Mouse (Mus musculus) gastrocnemius, adult 18-20 months (tissue): Measurements from ENCODE around the gene Ccdc12. TPM values are rescaled to one million over a fixed set of nuclear protein-coding genes. Genes with fewer than 3 reads are reported as not detected.
A peak's percentile ranks its signal among the peaks of the same experiment; 100 is the strongest.

Experiments used
- DNase-seq: peaks from one replicate; pipeline ENCODE4 v3.0.0; 2021; ENCODE audit warnings: low spot score
- total RNA-seq, 2 experiments: library from RNA; stranded (reverse); gene quantifications; 2 replicates each; pipeline ENCODE4 v1.2.3; 2021

Ccdc12 gene
- total RNA-seq, 2 experiments from 2014 or later = 42.4 to 45.8 TPM

- no peak for DNase-seq
These were observed 12.0 kb upstream of the Ccdc12 start for GRCm38 (mm10) chr9:110644295-110644694.

GRCm38 (mm10) chr9:110645219-110645618 is 11.1 kb upstream of the Ccdc12 start:
- no peak for DNase-seq

- no peak for DNase-seq
These were observed 6.5 kb upstream of the Ccdc12 start for GRCm38 (mm10) chr9:110649775-110650174.

- DNase-seq = no peak
These were observed 4.2 kb upstream of the Ccdc12 start for GRCm38 (mm10) chr9:110651931-110652722.

DNA sequence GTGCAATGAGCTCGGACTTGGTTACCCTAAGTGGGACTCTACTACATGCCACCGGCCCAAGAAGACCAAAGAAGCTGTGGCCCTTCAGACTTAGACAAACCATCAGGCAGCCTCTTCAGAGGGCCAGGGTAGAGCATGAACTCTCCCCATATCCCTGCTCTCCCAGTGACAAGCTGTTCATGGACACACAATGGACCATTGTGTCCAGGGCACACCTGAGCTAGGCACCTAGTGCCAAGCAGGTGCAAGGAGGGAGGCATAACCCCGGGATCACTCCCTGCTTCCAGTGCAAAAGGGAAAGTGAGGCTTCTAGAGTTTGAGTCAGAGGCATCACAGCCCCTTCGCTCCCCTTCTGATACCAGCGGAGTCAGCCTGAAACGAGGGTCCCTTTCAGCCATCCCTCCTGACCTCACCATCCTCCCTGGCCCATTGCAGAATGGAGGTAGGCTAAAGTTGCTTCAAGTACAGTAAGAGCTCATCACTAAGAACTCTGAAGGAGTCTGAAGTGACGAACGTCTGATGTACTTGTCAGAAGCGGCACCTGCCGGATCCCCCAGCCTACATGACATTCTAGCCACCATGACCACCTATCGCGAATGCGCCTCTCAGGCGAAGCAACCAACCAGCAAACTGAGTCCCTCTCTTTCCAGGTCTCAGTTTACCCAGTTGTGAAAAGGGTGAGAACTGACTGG is 3.2 kb upstream of the Ccdc12 start:
- DNase-seq = no peak

- peak; percentile 95 for DNase-seq
These were observed 2.4 kb upstream of the Ccdc12 start, which contains the start of gene Nbeal2 for GRCm38 (mm10) chr9:110653655-110654461. Nbeal2 (minus strand) TSS chr9:110654161.

DNA sequence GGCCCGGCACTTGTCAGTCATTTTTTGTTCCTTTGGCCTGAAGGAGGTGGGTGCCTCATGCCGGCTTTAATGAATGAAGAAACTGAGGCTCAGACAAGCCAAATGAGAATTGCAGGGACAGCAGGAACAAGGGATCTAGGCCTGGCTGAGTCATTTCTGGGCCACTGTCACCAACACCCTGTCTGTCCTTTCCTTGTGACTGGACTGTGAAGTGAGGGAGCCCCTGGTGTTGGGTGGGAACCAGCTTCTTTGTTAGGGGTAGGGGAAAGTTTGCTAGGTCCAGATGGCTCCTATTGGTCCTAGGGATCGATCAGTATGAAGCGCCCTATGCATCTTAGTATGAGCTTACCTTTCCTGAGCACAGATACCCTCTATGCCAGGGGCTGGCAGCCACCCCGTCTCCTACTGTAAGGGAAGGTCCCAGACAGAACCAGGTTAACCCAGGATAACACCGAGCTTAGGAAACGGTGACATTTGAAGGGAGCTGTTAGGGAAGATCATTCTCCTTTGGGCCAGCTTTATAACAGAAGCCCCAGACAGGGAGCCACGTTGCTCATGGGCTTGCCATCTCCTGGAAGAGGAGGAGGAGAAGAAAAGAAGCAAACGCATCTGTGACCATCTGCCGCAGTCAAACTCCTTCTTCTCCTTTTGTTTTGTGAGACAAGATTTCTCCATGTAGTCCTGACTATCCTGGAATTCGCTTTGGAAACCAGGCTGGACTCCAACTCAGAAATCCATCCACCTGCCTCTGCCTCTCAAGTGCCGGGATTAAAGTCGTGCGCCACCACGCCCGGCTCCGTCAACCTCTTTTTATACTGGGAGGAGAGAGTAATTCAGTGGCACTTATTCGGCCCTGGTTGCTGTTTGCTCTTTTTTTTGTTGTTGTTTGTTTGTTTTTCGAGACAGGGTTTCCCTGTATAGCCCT is 1.3 kb upstream of the Ccdc12 start:
- DNase-seq = no peak

- DNase-seq = no peak
These were observed 674 bp upstream of the Ccdc12 start for GRCm38 (mm10) chr9:110655651-110656007.

GRCm38 (mm10) chr9:110657474-110658078 is 1.3 kb downstream of the Ccdc12 start:
- peak; percentile 48 for DNase-seq

DNA sequence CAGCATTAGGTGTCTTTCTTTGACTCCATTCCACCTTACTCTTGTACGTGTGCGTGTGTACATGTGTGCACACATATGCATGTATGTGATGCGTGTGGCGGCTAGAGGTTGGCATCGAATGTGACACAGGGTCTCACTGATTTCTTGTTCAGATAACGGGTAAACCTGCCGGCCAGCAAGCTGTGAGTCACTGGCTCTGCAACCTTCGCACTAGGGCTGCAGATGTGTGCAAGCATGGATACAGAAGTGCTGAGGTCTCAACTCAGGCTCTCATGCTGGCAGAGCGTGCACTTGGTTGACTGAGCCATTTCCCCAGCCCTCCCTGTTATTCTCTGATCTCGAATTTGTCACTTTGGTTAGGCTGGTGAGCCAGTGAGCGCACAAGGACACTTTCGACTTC is 3.2 kb downstream of the Ccdc12 start:
- DNase-seq = no peak

DNA sequence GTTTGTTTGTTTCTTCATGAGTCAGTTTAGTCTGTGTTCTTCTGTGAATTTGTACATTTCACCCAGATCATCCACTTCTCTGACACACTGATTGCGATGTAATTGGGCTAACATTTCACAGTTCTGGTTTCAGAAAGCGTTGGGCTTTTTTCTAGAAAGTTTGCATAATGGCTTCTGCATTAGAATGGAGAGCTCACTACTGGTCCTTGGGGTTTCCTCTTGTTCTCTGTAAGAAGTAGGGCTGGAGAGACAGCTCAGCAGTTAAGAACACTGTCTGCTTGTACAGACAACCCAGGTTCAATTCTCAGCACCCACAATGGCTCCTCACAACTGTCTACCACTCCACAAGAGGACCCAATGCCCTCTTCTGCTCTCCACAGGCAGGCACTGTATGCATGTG is 3.9 kb downstream of the Ccdc12 start:
- DNase-seq = no peak

DNA sequence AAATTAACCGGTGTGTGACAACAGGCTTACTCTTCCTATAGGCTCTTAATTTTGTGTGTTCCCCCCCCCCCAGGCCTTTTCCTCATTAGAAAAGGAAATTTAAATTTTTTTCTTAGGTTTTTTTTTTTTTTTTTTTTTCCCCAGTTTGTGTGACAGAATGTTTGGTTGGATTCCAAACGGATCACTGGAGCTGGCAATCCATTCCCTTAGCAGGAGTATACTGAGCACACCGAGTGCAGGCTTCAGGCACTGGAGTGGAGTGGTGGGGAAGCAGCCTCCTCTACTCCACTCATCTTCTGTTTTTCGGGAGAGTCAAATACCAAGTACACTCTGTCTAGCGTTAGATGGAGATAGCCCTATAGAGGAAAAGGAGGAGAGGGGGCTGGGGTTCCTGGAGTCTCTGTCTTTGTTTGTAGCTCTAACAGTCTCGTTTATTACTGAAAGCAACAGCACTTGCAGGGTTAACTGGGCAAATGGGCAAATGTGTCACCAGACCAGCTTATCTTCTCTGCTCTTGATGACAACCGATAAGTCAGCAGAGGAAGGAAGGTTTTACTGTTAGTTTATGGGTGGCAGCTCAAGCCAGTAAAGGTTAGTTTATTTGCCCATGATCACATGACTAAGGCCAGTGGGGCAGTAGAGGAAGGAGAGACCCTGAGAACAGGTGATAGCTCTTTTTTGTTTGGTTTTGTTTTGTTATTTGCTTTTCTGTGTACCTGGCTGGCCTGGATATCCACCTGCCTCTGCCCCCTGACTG is 4.7 kb downstream of the Ccdc12 start:
- DNase-seq = no peak

- DNase-seq = no peak
These were observed 6.5 kb downstream of the Ccdc12 start for GRCm38 (mm10) chr9:110662844-110663243.

DNA sequence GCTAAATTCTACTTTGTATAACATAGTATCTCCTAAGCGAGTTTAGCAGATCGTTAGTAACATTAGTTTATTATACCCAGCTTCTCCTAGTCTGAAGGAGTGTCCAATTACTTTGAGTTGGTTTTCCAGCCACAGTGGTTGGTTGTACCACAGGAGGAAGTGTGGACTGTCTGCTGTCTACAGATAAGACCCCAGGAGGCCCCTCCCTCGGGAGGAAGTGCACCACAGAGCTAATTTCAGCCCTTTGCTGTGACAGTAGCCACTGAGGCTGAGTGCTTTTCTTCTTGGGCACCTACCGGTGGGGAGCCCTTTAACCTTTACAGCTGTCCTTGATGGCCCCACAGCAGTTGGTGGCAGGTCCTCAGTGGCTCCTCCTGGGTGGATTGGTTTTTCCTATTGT is 9.6 kb downstream of the Ccdc12 start:
- no peak for DNase-seq

DNA sequence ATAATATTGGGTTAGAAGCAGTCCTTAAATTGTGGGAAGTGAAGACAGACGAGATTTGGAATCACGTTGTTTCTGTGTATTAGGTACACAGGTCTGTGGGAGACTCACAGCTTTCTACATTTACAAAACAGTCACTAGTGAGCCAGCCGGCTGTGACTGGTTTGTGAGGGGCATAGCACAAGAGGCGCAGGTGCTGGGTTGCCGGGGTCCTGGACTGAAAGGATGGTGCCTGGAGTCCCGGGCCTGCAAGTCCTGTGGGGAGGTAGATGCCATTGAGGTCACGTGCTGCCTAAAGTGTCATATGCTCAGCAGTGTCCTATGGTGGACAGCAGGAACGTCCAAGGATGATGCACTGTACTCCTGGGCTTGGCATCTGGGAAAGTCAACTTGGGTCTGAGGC is 10.1 kb downstream of the Ccdc12 start:
- no peak for DNase-seq

- DNase-seq = no peak
These were observed 11.0 kb downstream of the Ccdc12 start for GRCm38 (mm10) chr9:110667219-110667836.

- no peak for DNase-seq
These were observed 12.4 kb downstream of the Ccdc12 start for GRCm38 (mm10) chr9:110668601-110669293.

- DNase-seq = no peak
These were observed 13.5 kb downstream of the Ccdc12 start for GRCm38 (mm10) chr9:110669785-110670184.
